7 mouse cellular contexts compared by ENCODE assay signal in genomic region chr2:24367030-24367894, GRCm38 (mm10). TPM values are rescaled to one million over a fixed set of nuclear protein-coding genes. Genes with fewer than 3 reads are reported as not detected.
A peak's percentile ranks its signal among the peaks of the same experiment; 100 is the strongest.
DNase-seq lines count a peak whose midpoint lies in the region; ATAC-seq and TF ChIP-seq lines count a peak whose summit lies in the region.

Psd4 (plus strand) TSS chr2:24367580.

- 0 out of 2 replicates have a peak, but pooled peaks have one; percentile 2 for TF ChIP-seq CTCF in forebrain, postnatal 0 days (IDR thresholded peaks at IDR 0.05; ENCODE audit: low read depth)

- H3K36me3 ChIP-seq in ES-E14 (ENCODE audit: control insufficient read depth, insufficient read depth, low read length, poor library complexity, severe bottlenecking), result no peaks in the 10 kb centered on the region
- no peaks in the 10 kb centered on the region for H3K36me3 ChIP-seq in forebrain, postnatal 0 days (ENCODE audit: insufficient read depth)
- no peaks in the 10 kb centered on the region for H3K36me3 ChIP-seq in hindbrain, embryonic 14.5 days (replicated peaks; ENCODE audit: control insufficient read depth, insufficient read depth)
- no peaks in the 10 kb centered on the region for H3K36me3 ChIP-seq in limb, embryonic 15.5 days
- H3K36me3 ChIP-seq in midbrain, embryonic 14.5 days (ENCODE audit: control insufficient read depth, insufficient read depth, low read length), result no peaks in the 10 kb centered on the region
- no peaks in the 10 kb centered on the region for H3K36me3 ChIP-seq in splenic B cell, adult 2 months (ENCODE audit: control insufficient read depth, insufficient read depth, low read length, poor library complexity, severe bottlenecking)

- no peaks in the 10 kb centered on the region for H3K27me3 ChIP-seq in forebrain, postnatal 0 days (ENCODE audit: insufficient read depth, low read length)
- H3K27me3 ChIP-seq in hindbrain, embryonic 14.5 days (ENCODE audit: control insufficient read depth, insufficient read depth, low read length), result peaks cover 13% of the 10 kb centered on the region; the same call in 1 of the 2 replicates
- 0 out of 2 replicates have a peak, but pooled peaks cover 3% of the 10 kb centered on the region for H3K27me3 ChIP-seq in limb, embryonic 15.5 days
- H3K27me3 ChIP-seq in midbrain, embryonic 14.5 days (ENCODE audit: control insufficient read depth, insufficient read depth, low read length), result peaks cover 7% of the 10 kb centered on the region; the same call in 1 of the 2 replicates
- H3K27me3 ChIP-seq in splenic B cell, adult 2 months (ENCODE audit: control insufficient read depth, insufficient read depth, low read length, poor library complexity, severe bottlenecking), result no peaks in the 10 kb centered on the region; the same call in 1 of the 2 replicates

- 3% methylated on average over 47 of the region's 47 CpGs for WGBS in forebrain, postnatal 0 days
- WGBS in hindbrain, embryonic 14.5 days, result 5% methylated on average over 47 of the region's 47 CpGs
- 4% methylated on average over 47 of the region's 47 CpGs for WGBS in limb, embryonic 15.5 days
- WGBS in midbrain, embryonic 14.5 days, result 4% methylated on average over 47 of the region's 47 CpGs

- no peaks in the 10 kb centered on the region for H3K9me3 ChIP-seq in ES-E14 (ENCODE audit: control insufficient read depth, insufficient read depth, low read depth, low read length)
- no peaks in the 10 kb centered on the region for H3K9me3 ChIP-seq in forebrain, postnatal 0 days (ENCODE audit: low read length)
- no peaks in the 10 kb centered on the region for H3K9me3 ChIP-seq in hindbrain, embryonic 14.5 days (ENCODE audit: control insufficient read depth, low read length)
- H3K9me3 ChIP-seq in limb, embryonic 15.5 days, result no peaks in the 10 kb centered on the region
- no peaks in the 10 kb centered on the region for H3K9me3 ChIP-seq in midbrain, embryonic 14.5 days (ENCODE audit: control insufficient read depth, low read length)

- no peak for DNase-seq in ES-E14 (ENCODE audit: low read depth, low spot score)
- peak; percentile 79 for DNase-seq in adrenal gland, postnatal 36 days
- peak; percentile 21 for DNase-seq in forebrain, postnatal 0 days
- DNase-seq in hindbrain, embryonic 14.5 days (ENCODE audit: low spot score), result peak; percentile 52
- peak; percentile 77 for DNase-seq in midbrain, embryonic 14.5 days
- DNase-seq in splenic B cell, adult 2 months (ENCODE audit: low read depth, low spot score), result peak; percentile 81

- ATAC-seq in forebrain, postnatal 0 days, result peak; percentile 82
- peak; percentile 86; the same call in 1 of the 2 replicates for ATAC-seq in hindbrain, embryonic 14.5 days (ENCODE audit: low FRiP score)
- ATAC-seq in limb, embryonic 15.5 days (ENCODE audit: insufficient number of reproducible peaks, low FRiP score, low TSS enrichment, low read depth), result peak; percentile 76
- peak; percentile 67; the same call in 1 of the 2 replicates for ATAC-seq in midbrain, embryonic 14.5 days (ENCODE audit: low FRiP score, low TSS enrichment)

- in situ Hi-C loops in ES-E14 (cut with MboI; ENCODE audit: low sequenced_read_pairs in 2 of 2, unreplicated experiment in 2 of 2), result no loop called here

- H3K27ac ChIP-seq in ES-E14 (ENCODE audit: insufficient read depth, low read depth, low read length, poor library complexity, severe bottlenecking), result no peak within 1 kb of the TSS
- H3K27ac ChIP-seq in forebrain, postnatal 0 days (ENCODE audit: low read depth, low read length), result no peak within 1 kb of the TSS
- no peak within 1 kb of the TSS for H3K27ac ChIP-seq in hindbrain, embryonic 14.5 days
- no peak within 1 kb of the TSS; the same call in 1 of the 2 replicates for H3K27ac ChIP-seq in limb, embryonic 15.5 days
- H3K27ac ChIP-seq in midbrain, embryonic 14.5 days (replicated peaks; ENCODE audit: low read depth, low read length), result no peak within 1 kb of the TSS

- no peaks in the 10 kb centered on the region for H3K4me1 ChIP-seq in ES-E14 (ENCODE audit: control insufficient read depth in 2 of 2, insufficient read depth in 2 of 2, low read length in 2 of 2, poor library complexity in 1 of 2)
- no peaks in the 10 kb centered on the region for H3K4me1 ChIP-seq in forebrain, postnatal 0 days (ENCODE audit: insufficient read depth)
- H3K4me1 ChIP-seq in hindbrain, embryonic 14.5 days (replicated peaks; ENCODE audit: control insufficient read depth, insufficient read depth, low read length), result 0 out of 2 replicates have a peak, but pooled peaks cover 7% of the 10 kb centered on the region
- peaks cover 9% of the 10 kb centered on the region for H3K4me1 ChIP-seq in limb, embryonic 15.5 days
- H3K4me1 ChIP-seq in midbrain, embryonic 14.5 days (ENCODE audit: control insufficient read depth, insufficient read depth, low read length), result no peaks in the 10 kb centered on the region

- no peak within 1 kb of the TSS for H3K9ac ChIP-seq in ES-E14 (ENCODE audit: insufficient read depth, low read depth, low read length, poor library complexity, severe bottlenecking)
- peak within 1 kb of the TSS; percentile 43 for H3K9ac ChIP-seq in forebrain, postnatal 0 days
- peak within 1 kb of the TSS; percentile 58 for H3K9ac ChIP-seq in hindbrain, embryonic 14.5 days
- no peak within 1 kb of the TSS for H3K9ac ChIP-seq in limb, embryonic 15.5 days
- peak within 1 kb of the TSS; percentile 55 for H3K9ac ChIP-seq in midbrain, embryonic 14.5 days (replicated peaks; ENCODE audit: low read length)

- H3K4me3 ChIP-seq in ES-E14 (ENCODE audit: insufficient read depth in 1 of 2, low read depth in 1 of 2, low read length in 2 of 2, poor library complexity in 1 of 2, severe bottlenecking in 1 of 2), result peak within 1 kb of the TSS; percentile 34 to 40
- peak within 1 kb of the TSS; percentile 46 for H3K4me3 ChIP-seq in forebrain, postnatal 0 days (ENCODE audit: low read depth, low read length)
- H3K4me3 ChIP-seq in hindbrain, embryonic 14.5 days (replicated peaks; ENCODE audit: low read length), result peak within 1 kb of the TSS; percentile 42
- H3K4me3 ChIP-seq in limb, embryonic 15.5 days, result peak within 1 kb of the TSS; percentile 44
- peak within 1 kb of the TSS; percentile 44 for H3K4me3 ChIP-seq in midbrain, embryonic 14.5 days (replicated peaks; ENCODE audit: low read depth, low read length)

- H3K4me2 ChIP-seq in forebrain, postnatal 0 days (ENCODE audit: low read depth), result peak within 1 kb of the TSS; percentile 91
- H3K4me2 ChIP-seq in hindbrain, embryonic 14.5 days (replicated peaks), result peak within 1 kb of the TSS; percentile 83
- peak within 1 kb of the TSS; percentile 75 for H3K4me2 ChIP-seq in limb, embryonic 15.5 days
- H3K4me2 ChIP-seq in midbrain, embryonic 14.5 days (ENCODE audit: low read length), result peak within 1 kb of the TSS; percentile 80

TF ChIP-seq in ES-E14, 5 proteins besides CTCF, POLR2A, EP300 and RAD21:
- TF ChIP-seq ZNF384 (IDR thresholded peaks at IDR 0.05; ENCODE audit: low read depth, low read length), result peak; percentile 89
- TF ChIP-seq ZC3H11A (IDR thresholded peaks at IDR 0.05; ENCODE audit: borderline replicate concordance, low read depth, low read length), result no peak

RNA-seq across cellular contexts. Expression of gene Psd4, which starts in this region (rescaled TPM):
- total RNA-seq in ES-E14 (2012; rRNA removed), result 8.3 and 11.5 TPM in 2 replicates
- total RNA-seq in adrenal gland, postnatal 36 days (2021), result 1 to 10 TPM; 1.5 to 2.4 TPM
- 0.77 and 1.00 TPM in 2 replicates for total RNA-seq in forebrain, postnatal 0 days (2014; rRNA removed)
- polyA plus RNA-seq in forebrain, postnatal 0 days (2015; fragmentation: Nextera tagmentation; extraction: Ambion mirVana), result 0.34 and 0.48 TPM in 2 replicates
- 0.44 and 1.4 TPM in 2 replicates for polyA plus RNA-seq in hindbrain, embryonic 14.5 days (2014; fragmentation: Nextera tagmentation; extraction: Ambion mirVana)
- 8.2 and 8.4 TPM in 2 replicates for polyA plus RNA-seq in limb, embryonic 15.5 days (2015; fragmentation: Nextera tagmentation; extraction: Ambion mirVana)
- 0.07 and 0.18 TPM in 2 replicates for polyA plus RNA-seq in midbrain, embryonic 14.5 days (2014; fragmentation: Nextera tagmentation; extraction: Ambion mirVana)

Comparison
In these comparisons a context has a peak if more than half of its experiments do, and no peak if none do; other contexts are left out.
1. Peak in DNase-seq, ATAC-seq, H3K4me3 ChIP-seq, H3K9ac ChIP-seq and H3K4me2 ChIP-seq in forebrain, postnatal 0 days; RNA of the gene not detected or under 1 TPM.
2. Peak in DNase-seq, ATAC-seq, H3K4me3 ChIP-seq, H3K9ac ChIP-seq and H3K4me2 ChIP-seq in midbrain, embryonic 14.5 days; RNA of the gene not detected or under 1 TPM.